Mouse (Mus musculus): ENCODE data around the gene Aipl1.

DNA sequence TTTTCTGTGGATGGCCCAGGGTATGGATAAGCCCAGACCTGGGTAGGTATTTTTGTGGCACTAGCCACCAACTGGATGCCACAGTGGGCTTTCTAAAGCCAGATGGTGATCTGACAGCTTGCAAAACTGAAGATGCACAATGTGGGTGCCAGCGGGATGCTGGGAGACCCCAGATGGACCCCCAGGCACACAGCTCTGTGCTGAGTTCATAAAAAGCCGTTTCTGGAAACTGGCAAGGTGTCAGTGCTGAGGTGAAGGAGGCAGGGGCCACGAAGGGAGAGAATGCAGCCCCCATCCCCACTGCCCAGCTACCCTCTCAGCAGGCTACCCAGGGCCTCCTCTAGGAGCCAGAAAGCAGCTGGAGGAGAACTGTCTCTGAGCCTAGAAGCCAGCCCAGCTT, 19.9 kb upstream of the Aipl1 start:
- TF ChIP-seq POLR2A (IDR thresholded peaks at IDR 0.05; ENCODE audit: low read depth, low read length) (no peak), CTCF (IDR thresholded peaks at IDR 0.05; ENCODE audit: borderline replicate concordance, insufficient read depth, low read length) (no peak)
